Mouse (Mus musculus) heart, embryonic 11.5 days (tissue): ENCODE results near the gene Galnt14. TPM values are rescaled to one million over a fixed set of nuclear protein-coding genes. Genes with fewer than 3 reads are reported as not detected.

Experiments used
- ATAC-seq: fragments of 200-750 bp; cut with Nextera tagmentation; replicated peaks from 2 replicates; pipeline ENCODE4 v1.8.0; 2017; ENCODE audit warnings: moderate library complexity; ENCODE audit not compliant: insufficient number of reproducible peaks, low FRiP score, low TSS enrichment
- H3K27ac ChIP-seq: fragments of 300-500 bp; sonication (generic); 2 replicates; pipeline ENCODE4 v1.5.1; 2014; ENCODE audit warnings: mild to moderate bottlenecking, low read depth, low read length
- H3K27me3 ChIP-seq: fragments of 300-500 bp; sonication (generic); 2 replicates; pipeline ENCODE4 v1.6.1; 2014; ENCODE audit warnings: mild to moderate bottlenecking, low read length, mixed read lengths; ENCODE audit not compliant: control insufficient read depth, insufficient read depth
- H3K36me3 ChIP-seq: fragments of 300-500 bp; sonication (generic); 2 replicates; pipeline ENCODE4 v1.6.1; 2014; ENCODE audit warnings: mild to moderate bottlenecking, low read length, moderate library complexity, mixed read lengths; ENCODE audit not compliant: control insufficient read depth, insufficient read depth
- H3K4me1 ChIP-seq: fragments of 300-500 bp; sonication (generic); 2 replicates; pipeline ENCODE4 v1.6.1; 2014; ENCODE audit warnings: low read length; ENCODE audit not compliant: control insufficient read depth, insufficient read depth
- H3K4me2 ChIP-seq: fragments of 300-500 bp; sonication (generic); 2 replicates; pipeline ENCODE4 v1.6.1; 2014; ENCODE audit warnings: mild to moderate bottlenecking, moderate library complexity
- H3K4me3 ChIP-seq: fragments of 300-500 bp; sonication (generic); 2 replicates; pipeline ENCODE4 v1.5.1; 2014; ENCODE audit warnings: low read depth, low read length
- H3K9ac ChIP-seq: fragments of 300-500 bp; sonication (generic); 2 replicates; pipeline ENCODE4 v1.6.1; 2014; ENCODE audit warnings: mild to moderate bottlenecking, low read depth, low read length, moderate library complexity
- H3K9me3 ChIP-seq: fragments of 300-500 bp; sonication (generic); replicated peaks from 2 replicates; pipeline ENCODE4 v1.6.1; 2016; ENCODE audit warnings: low read length; ENCODE audit not compliant: control insufficient read depth
- WGBS: fragments of 180-500 bp; shearing (Covaris S2); extraction: QIAGEN DNeasy Blood & Tissue Kit; methylation state at CpG from one replicate; pipeline ENCODE4 v1.1.7; 2014; ENCODE audit not compliant: insufficient replicate concordance; 5-methylcytosine and 5-hydroxymethylcytosine counted together
- polyA plus RNA-seq: library from polyadenylated mRNA; unstranded; fragments of >200 nt; fragmentation: Nextera tagmentation; extraction: Ambion mirVana; gene quantifications from 2 replicates; pipeline ENCODE4 v1.2.1, GENCODE M21; 2014

Gene Galnt14
- polyA plus RNA-seq, 1 experiment from 2014 or later, result 2.1 TPM

GRCm38 (mm10) chr17:73711919-73712318, 1.7 kb upstream of the Galnt14 start:
- Histone ChIP-seq H3K27me3 (peaks cover 45% of the 10 kb centered on the region), H3K4me3 (no peak overlapping the region), H3K36me3 (no peaks in the 10 kb centered on the region), H3K4me1 (peaks cover 4% of the 10 kb centered on the region; the same call in 1 of the 2 replicates), H3K9ac (no peak overlapping the region), H3K9me3 (no peaks in the 10 kb centered on the region), H3K4me2 (no peak overlapping the region), H3K27ac (no peak overlapping the region)
- WGBS, result 64% methylated on average over 15 of the region's 15 CpGs
- ATAC-seq, result no peak

GRCm38 (mm10) chr17:73709131-73710041, 867 bp downstream of the Galnt14 start:
- peak overlapping the region; percentile 95 for H3K4me2 ChIP-seq
- peaks cover 45% of the 10 kb centered on the region for H3K27me3 ChIP-seq
- H3K9me3 ChIP-seq, result no peaks in the 10 kb centered on the region
- 2% methylated on average over 43 of the region's 43 CpGs for WGBS
- ATAC-seq, result 0 out of 2 replicates have a peak, but pooled peaks have one; percentile 12
- peak overlapping the region; percentile 63 for H3K9ac ChIP-seq
- H3K36me3 ChIP-seq, result no peaks in the 10 kb centered on the region
- no peak overlapping the region for H3K27ac ChIP-seq
- peaks cover 4% of the 10 kb centered on the region; the same call in 1 of the 2 replicates for H3K4me1 ChIP-seq
- H3K4me3 ChIP-seq, result peak overlapping the region; percentile 63

GRCm38 (mm10) chr17:73708451-73708850, 1.8 kb downstream of the Galnt14 start:
- Histone ChIP-seq H3K36me3 (no peaks in the 10 kb centered on the region), H3K9me3 (no peaks in the 10 kb centered on the region), H3K4me3 (no peak overlapping the region), H3K27me3 (peaks cover 42% of the 10 kb centered on the region), H3K27ac (no peak overlapping the region), H3K4me2 (no peak overlapping the region), H3K4me1 (peaks cover 4% of the 10 kb centered on the region; the same call in 1 of the 2 replicates), H3K9ac (no peak overlapping the region)
- no peak for ATAC-seq
- 92% methylated on average over 6 of the region's 6 CpGs for WGBS

GRCm38 (mm10) chr17:73703571-73703970, 6.7 kb downstream of the Galnt14 start:
- no peak overlapping the region for H3K27ac ChIP-seq
- H3K4me3 ChIP-seq, result no peak overlapping the region
- no peak overlapping the region for H3K4me2 ChIP-seq
- H3K36me3 ChIP-seq, result no peaks in the 10 kb centered on the region
- no peaks in the 10 kb centered on the region for H3K9me3 ChIP-seq
- H3K4me1 ChIP-seq, result no peaks in the 10 kb centered on the region
- no peak overlapping the region for H3K9ac ChIP-seq
- peaks cover 3% of the 10 kb centered on the region; the same call in 1 of the 2 replicates for H3K27me3 ChIP-seq
- no peak for ATAC-seq

- H3K9ac ChIP-seq, result no peak overlapping the region
- no peak for ATAC-seq
- no peaks in the 10 kb centered on the region for H3K36me3 ChIP-seq
- 34% methylated on average over 7 of the region's 7 CpGs for WGBS
- H3K4me1 ChIP-seq, result no peaks in the 10 kb centered on the region
- no peak overlapping the region for H3K27ac ChIP-seq
- H3K27me3 ChIP-seq, result no peaks in the 10 kb centered on the region
- H3K4me2 ChIP-seq, result no peak overlapping the region
- H3K4me3 ChIP-seq, result no peak overlapping the region
- no peaks in the 10 kb centered on the region for H3K9me3 ChIP-seq
Measured at GRCm38 (mm10) chr17:73701016-73701415, 9.2 kb downstream of the Galnt14 start.

- Histone ChIP-seq H3K4me2 (no peak overlapping the region), H3K4me3 (no peak overlapping the region), H3K27me3 (no peaks in the 10 kb centered on the region), H3K36me3 (no peaks in the 10 kb centered on the region), H3K27ac (no peak overlapping the region), H3K9ac (no peak overlapping the region), H3K4me1 (peaks cover 5% of the 10 kb centered on the region; the same call in 1 of the 2 replicates), H3K9me3 (no peaks in the 10 kb centered on the region)
- 64% methylated on average over 6 of the region's 6 CpGs for WGBS
- ATAC-seq, result no peak
Measured at GRCm38 (mm10) chr17:73699881-73700280, 10.4 kb downstream of the Galnt14 start.

GRCm38 (mm10) chr17:73694206-73694952, 15.9 kb downstream of the Galnt14 start:
- Histone ChIP-seq H3K27ac (no peak overlapping the region), H3K9ac (no peak overlapping the region), H3K36me3 (no peaks in the 10 kb centered on the region), H3K4me1 (peaks cover 5% of the 10 kb centered on the region; the same call in 1 of the 2 replicates), H3K27me3 (no peaks in the 10 kb centered on the region), H3K4me2 (no peak overlapping the region), H3K9me3 (no peaks in the 10 kb centered on the region), H3K4me3 (no peak overlapping the region)
- no peak for ATAC-seq
- 84% methylated on average over 3 of the region's 3 CpGs for WGBS

- Histone ChIP-seq H3K27ac (no peak overlapping the region), H3K9me3 (no peaks in the 10 kb centered on the region)
- ATAC-seq, result no peak
Measured at GRCm38 (mm10) chr17:73688261-73688660, 22.0 kb downstream of the Galnt14 start.

More at GRCm38 (mm10) chr17:73688261-73688660, 22.0 kb downstream of the Galnt14 start:
- H3K4me1 ChIP-seq, result no peaks in the 10 kb centered on the region
- H3K9ac ChIP-seq, result no peak overlapping the region
- 63% methylated on average over 3 of the region's 3 CpGs for WGBS
- no peak overlapping the region for H3K4me2 ChIP-seq
- no peak overlapping the region for H3K4me3 ChIP-seq
- no peaks in the 10 kb centered on the region for H3K27me3 ChIP-seq
- no peaks in the 10 kb centered on the region for H3K36me3 ChIP-seq
